Mouse (Mus musculus) heart, embryonic 14.5 days (tissue): Measurements from ENCODE around the gene Plcb1. TPM values are rescaled to one million over a fixed set of nuclear protein-coding genes. Genes with fewer than 3 reads are reported as not detected.

Experiments used
- ATAC-seq: fragments of 200-750 bp; cut with Nextera tagmentation; 2 replicates; pipeline ENCODE4 v1.8.0; 2017; ENCODE audit warnings: low read depth, moderate TSS enrichment; ENCODE audit not compliant: insufficient number of reproducible peaks, insufficient read depth, low FRiP score
- H3K27ac ChIP-seq, 2 experiments: fragments of 200-500 bp in 1 of 2; fragments of 300-500 bp in 1 of 2; sonication (generic) in 1 of 2; replicated peaks in 1 of 2; 2 replicates each; pipeline ENCODE4 v1.5.1; 2012 to 2014; ENCODE audit warnings: low read depth in 2 of 2, low read length in 2 of 2, control low read depth in 1 of 2, mild to moderate bottlenecking in 1 of 2, mixed read lengths in 1 of 2; ENCODE audit not compliant: control insufficient read depth in 1 of 2, insufficient read depth in 1 of 2
- H3K27me3 ChIP-seq: fragments of 300-500 bp; sonication (generic); 2 replicates; pipeline ENCODE4 v1.6.1; 2014; ENCODE audit warnings: mild to moderate bottlenecking, low read length, control low read depth; ENCODE audit not compliant: control insufficient read depth, insufficient read depth
- H3K36me3 ChIP-seq: fragments of 300-500 bp; sonication (generic); 2 replicates; pipeline ENCODE4 v1.6.1; 2014; ENCODE audit warnings: mild to moderate bottlenecking, control low read depth, low read length, mixed read lengths; ENCODE audit not compliant: control insufficient read depth, insufficient read depth
- H3K4me1 ChIP-seq, 2 experiments: fragments of 200-500 bp in 1 of 2; fragments of 300-500 bp in 1 of 2; sonication (generic) in 1 of 2; 2 replicates each; pipeline ENCODE4 v1.6.1; 2012 to 2014; ENCODE audit warnings: low read length in 2 of 2, control low read depth in 1 of 2, mixed read lengths in 1 of 2; ENCODE audit not compliant: control insufficient read depth in 2 of 2, insufficient read depth in 2 of 2
- H3K4me2 ChIP-seq: fragments of 300-500 bp; sonication (generic); 2 replicates; pipeline ENCODE4 v1.6.1; 2014; ENCODE audit warnings: mild to moderate bottlenecking, low read length
- H3K4me3 ChIP-seq, 2 experiments: fragments of 200-500 bp in 1 of 2; fragments of 300-500 bp in 1 of 2; sonication (generic) in 1 of 2; 2 replicates each; pipeline ENCODE4 v1.5.1; 2012 to 2014; ENCODE audit warnings: low read length in 2 of 2, mild to moderate bottlenecking in 2 of 2, control low read depth in 1 of 2, low read depth in 1 of 2, moderate library complexity in 1 of 2; ENCODE audit not compliant: control insufficient read depth in 1 of 2, insufficient read depth in 1 of 2
- H3K9ac ChIP-seq: fragments of 300-500 bp; sonication (generic); 2 replicates; pipeline ENCODE4 v1.6.1; 2014; ENCODE audit warnings: mild to moderate bottlenecking, low read length
- H3K9me3 ChIP-seq: fragments of 300-500 bp; sonication (generic); 2 replicates; pipeline ENCODE4 v1.6.1; 2016; ENCODE audit warnings: low read length, control low read depth; ENCODE audit not compliant: control insufficient read depth
- WGBS: fragments of 180-500 bp; shearing (Covaris S2); extraction: QIAGEN DNeasy Blood & Tissue Kit; methylation state at CpG from one replicate; pipeline ENCODE4 v1.1.7; 2014; 5-methylcytosine and 5-hydroxymethylcytosine counted together
- polyA plus RNA-seq: library from polyadenylated mRNA; unstranded; fragments of >200 nt; fragmentation: Nextera tagmentation; extraction: Ambion mirVana; gene quantifications from 2 replicates; pipeline ENCODE4 v1.2.1, GENCODE M21; 2014

Gene Plcb1
- polyA plus RNA-seq, 1 experiment from 2014 or later = 5.5 TPM

DNA sequence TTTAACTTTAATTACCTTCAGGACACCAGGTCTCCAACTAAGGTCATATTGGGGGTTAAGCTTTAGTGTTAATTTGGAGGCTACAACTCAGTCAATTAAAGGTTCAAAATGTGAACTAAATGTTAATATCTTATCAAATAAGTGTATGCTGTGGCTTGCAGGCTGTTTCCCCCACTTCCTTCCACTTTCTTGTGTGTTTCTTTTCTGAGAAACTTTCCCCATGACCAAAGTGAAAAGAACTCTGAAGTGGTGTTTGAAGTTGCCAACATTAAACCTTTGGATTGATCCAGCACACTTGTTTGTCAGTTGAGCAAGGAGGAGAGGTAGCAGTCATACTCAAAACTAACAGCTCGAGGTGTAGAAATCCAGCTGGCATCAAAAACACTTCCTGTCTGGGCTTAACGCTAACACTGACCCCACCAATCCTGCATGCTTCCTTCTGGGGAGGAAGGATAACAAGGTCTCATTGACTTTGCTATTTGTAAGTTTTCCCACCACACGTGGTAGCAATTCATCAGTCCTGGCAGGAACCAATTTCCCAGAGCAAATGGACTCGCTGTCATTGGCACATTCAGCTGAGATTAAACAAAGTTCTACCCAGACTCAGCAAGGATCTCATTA, 249.9 kb downstream of the Plcb1 start:
- H3K27ac ChIP-seq = peak overlapping the region; percentile 39 to 42; a peak in 2 of 4 replicates
- H3K36me3 ChIP-seq = no peaks in the 10 kb centered on the region
- H3K4me2 ChIP-seq = 0 out of 2 replicates have a peak overlapping the region, but pooled peaks have one; percentile 2
- H3K4me1 ChIP-seq = peaks cover 4 to 6% of the 10 kb centered on the region in 2 experiments; a peak in 3 of 4 replicates
- peak; percentile 56; the same call in 1 of the 2 replicates for ATAC-seq
- WGBS = 8% methylated on average over 4 of the region's 4 CpGs
- no peaks in the 10 kb centered on the region for H3K9me3 ChIP-seq
- no peak overlapping the region for H3K4me3 ChIP-seq
- H3K27me3 ChIP-seq = no peaks in the 10 kb centered on the region
- H3K9ac ChIP-seq = no peak overlapping the region

GRCm38 (mm10) chr2:135048791-135049190, 262.9 kb downstream of the Plcb1 start:
- H3K27me3 ChIP-seq = no peaks in the 10 kb centered on the region
- H3K27ac ChIP-seq = no peak overlapping the region
- peaks cover 0 to 10% of the 10 kb centered on the region in 2 experiments; a peak in 2 of 4 replicates for H3K4me1 ChIP-seq
- no peak overlapping the region for H3K4me2 ChIP-seq
- ATAC-seq = no peak
- H3K4me3 ChIP-seq = no peak overlapping the region
- 56% methylated on average over 2 of the region's 2 CpGs for WGBS
- H3K36me3 ChIP-seq = no peaks in the 10 kb centered on the region
- no peaks in the 10 kb centered on the region for H3K9me3 ChIP-seq
- no peak overlapping the region for H3K9ac ChIP-seq

DNA sequence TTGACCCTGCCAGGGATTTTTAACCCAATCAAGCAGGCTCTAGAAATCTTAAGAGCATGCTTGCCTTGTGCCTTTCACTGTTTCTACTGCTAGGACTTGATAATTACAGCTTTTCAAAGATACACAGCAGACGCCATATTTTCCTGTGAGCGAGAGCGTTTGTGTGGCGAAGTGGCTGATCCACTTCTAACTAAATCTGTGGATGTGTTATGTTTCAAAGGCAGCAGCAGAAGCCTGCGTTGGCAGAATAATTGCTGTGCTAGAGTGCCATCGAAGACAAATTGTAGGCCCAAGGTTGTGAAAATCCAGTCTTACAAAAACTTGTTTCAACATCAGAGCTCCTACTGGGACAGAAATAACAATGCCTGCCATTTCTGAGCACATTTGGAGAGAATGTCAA, 263.4 kb downstream of the Plcb1 start:
- H3K4me3 ChIP-seq = no peak overlapping the region
- no peak for ATAC-seq
- H3K9me3 ChIP-seq = no peaks in the 10 kb centered on the region
- H3K4me2 ChIP-seq = no peak overlapping the region
- H3K4me1 ChIP-seq = peaks cover 0 to 10% of the 10 kb centered on the region in 2 experiments; a peak in 2 of 4 replicates
- H3K27me3 ChIP-seq = no peaks in the 10 kb centered on the region
- 71% methylated on average over 6 of the region's 6 CpGs for WGBS
- peak overlapping the region; percentile 4 to 66; a peak in 3 of 4 replicates for H3K27ac ChIP-seq
- no peak overlapping the region for H3K9ac ChIP-seq
- H3K36me3 ChIP-seq = no peaks in the 10 kb centered on the region

DNA sequence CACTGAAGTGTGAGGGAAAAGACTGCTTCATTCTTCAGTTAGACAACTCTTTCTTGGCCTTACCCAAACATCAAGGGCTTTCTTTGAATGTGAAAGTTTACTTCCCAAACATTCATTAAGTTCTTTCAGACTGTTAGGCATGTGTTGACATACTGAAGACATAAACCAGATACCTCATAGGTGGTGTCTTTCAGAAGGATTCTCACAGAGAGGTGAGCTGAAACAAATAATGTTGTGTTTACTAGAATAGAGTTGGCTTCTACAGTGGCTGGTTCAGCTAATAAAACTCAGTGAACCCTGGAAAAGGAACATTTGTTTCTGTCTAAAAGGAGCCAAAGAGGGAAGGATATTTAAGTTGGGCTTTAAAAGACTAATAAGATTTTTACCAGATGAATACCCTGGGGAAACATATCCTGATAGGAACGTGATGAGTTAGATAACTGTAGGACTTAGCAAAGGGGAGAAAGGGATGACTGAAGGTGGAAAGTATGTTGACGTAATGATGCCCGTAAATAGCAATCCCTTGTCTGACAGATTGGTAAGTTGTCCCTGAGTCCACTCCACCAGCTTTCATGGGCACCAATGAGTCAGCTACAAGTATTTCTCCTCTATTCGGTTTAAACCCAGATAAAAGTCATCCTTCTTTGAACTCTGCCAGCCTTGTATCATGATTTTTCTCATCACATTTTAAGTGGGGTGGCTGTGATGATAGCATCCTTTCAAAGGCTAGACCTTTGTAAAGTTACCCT, 265.8 kb downstream of the Plcb1 start:
- peaks cover 0 to 10% of the 10 kb centered on the region in 2 experiments; a peak in 2 of 4 replicates for H3K4me1 ChIP-seq
- no peaks in the 10 kb centered on the region for H3K9me3 ChIP-seq
- no peak overlapping the region for H3K9ac ChIP-seq
- no peaks in the 10 kb centered on the region for H3K27me3 ChIP-seq
- H3K36me3 ChIP-seq = no peaks in the 10 kb centered on the region
- peak overlapping the region; percentile 8 to 51; a peak in 2 of 4 replicates for H3K27ac ChIP-seq
- H3K4me2 ChIP-seq = no peak overlapping the region
- no peak overlapping the region for H3K4me3 ChIP-seq
- WGBS = 22% methylated on average over 4 of the region's 4 CpGs
- ATAC-seq = no peak

DNA sequence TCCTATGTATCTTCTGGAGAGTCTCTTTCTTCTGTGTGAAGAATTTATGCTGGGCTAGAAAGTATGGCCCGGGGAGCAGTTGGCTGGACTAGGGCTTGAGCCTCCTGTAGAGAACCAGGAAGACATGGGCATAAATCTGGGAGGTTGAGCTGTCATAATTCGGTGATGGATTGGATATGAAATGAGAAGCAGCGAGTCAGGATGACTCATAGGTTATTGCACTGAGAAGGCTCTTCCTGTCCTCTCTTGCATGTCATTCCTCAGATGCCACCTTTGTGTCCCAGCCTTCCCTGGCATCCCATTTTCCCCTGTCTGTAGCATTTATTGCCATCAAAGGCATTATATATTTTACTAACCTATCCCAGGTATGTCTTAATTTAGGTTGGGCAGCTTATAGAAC, 267.5 kb downstream of the Plcb1 start:
- no peak for ATAC-seq
- 85% methylated on average over 3 of the region's 3 CpGs for WGBS
- H3K4me2 ChIP-seq = no peak overlapping the region
- H3K9ac ChIP-seq = no peak overlapping the region
- H3K27ac ChIP-seq = no peak overlapping the region
- peaks cover 0 to 10% of the 10 kb centered on the region in 2 experiments; a peak in 2 of 4 replicates for H3K4me1 ChIP-seq
- H3K9me3 ChIP-seq = no peaks in the 10 kb centered on the region
- no peaks in the 10 kb centered on the region for H3K27me3 ChIP-seq
- H3K4me3 ChIP-seq = no peak overlapping the region
- no peaks in the 10 kb centered on the region for H3K36me3 ChIP-seq

DNA sequence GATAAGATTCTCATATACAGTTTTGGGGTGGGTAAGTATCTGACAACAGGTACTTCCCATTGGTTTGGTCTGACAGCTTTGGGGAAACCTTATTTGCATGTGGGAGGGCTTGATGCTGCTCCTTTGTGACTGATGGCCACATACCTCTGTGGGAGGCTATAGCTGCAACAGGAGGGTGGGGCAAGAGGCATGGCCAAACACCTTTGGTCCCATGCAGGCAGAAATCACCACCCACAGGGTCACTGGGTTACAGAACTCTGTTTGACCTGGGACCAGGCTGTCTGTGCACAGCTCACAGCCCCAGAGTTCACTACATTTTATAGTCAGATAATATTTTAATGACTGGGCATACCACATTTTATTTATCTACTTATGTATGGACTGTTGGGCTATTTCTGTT, 281.6 kb downstream of the Plcb1 start:
- no peaks in the 10 kb centered on the region for H3K9me3 ChIP-seq
- H3K4me2 ChIP-seq = no peak overlapping the region
- no peaks in the 10 kb centered on the region for H3K27me3 ChIP-seq
- H3K4me1 ChIP-seq = no peaks in the 10 kb centered on the region
- no peaks in the 10 kb centered on the region for H3K36me3 ChIP-seq
- H3K27ac ChIP-seq = no peak overlapping the region
- no peak for ATAC-seq
- no peak overlapping the region for H3K9ac ChIP-seq
- no peak overlapping the region for H3K4me3 ChIP-seq

- Histone ChIP-seq H3K4me3 (no peak overlapping the region), H3K27me3 (no peaks in the 10 kb centered on the region), H3K9me3 (no peaks in the 10 kb centered on the region), H3K27ac (no peak overlapping the region), H3K36me3 (no peaks in the 10 kb centered on the region), H3K4me1 (no peaks in the 10 kb centered on the region), H3K4me2 (no peak overlapping the region), H3K9ac (no peak overlapping the region)
- WGBS = 69% methylated on average over 4 of the region's 4 CpGs
- ATAC-seq = no peak
These were observed 285.5 kb downstream of the Plcb1 start for GRCm38 (mm10) chr2:135071349-135071748.
